Mouse (Mus musculus) neural tube, embryonic 13.5 days (tissue): Measurements from ENCODE around the gene Chd6. TPM values are rescaled to one million over a fixed set of nuclear protein-coding genes. Genes with fewer than 3 reads are reported as not detected.

Experiments
- ATAC-seq: fragments of 200-750 bp; cut with Nextera tagmentation; 2 replicates; pipeline ENCODE4 v1.8.0; 2017; ENCODE audit warnings: low read depth, mild to moderate bottlenecking, moderate TSS enrichment, moderate library complexity
- H3K27ac ChIP-seq: fragments of 300-500 bp; sonication (generic); replicated peaks from 2 replicates; pipeline ENCODE4 v1.5.1; 2015; ENCODE audit warnings: moderate library complexity, mild to moderate bottlenecking, inconsistent platforms
- H3K27me3 ChIP-seq: fragments of 300-500 bp; sonication (generic); 2 replicates; pipeline ENCODE4 v1.6.1; 2015; ENCODE audit warnings: mild to moderate bottlenecking, inconsistent platforms
- H3K36me3 ChIP-seq: fragments of 300-500 bp; sonication (generic); 2 replicates; pipeline ENCODE4 v1.6.1; 2015; ENCODE audit warnings: mild to moderate bottlenecking, inconsistent platforms
- H3K4me1 ChIP-seq: fragments of 300-500 bp; sonication (generic); replicated peaks from 2 replicates; pipeline ENCODE4 v1.6.1; 2015; ENCODE audit warnings: inconsistent platforms
- H3K4me2 ChIP-seq: fragments of 300-500 bp; sonication (generic); 2 replicates; pipeline ENCODE4 v1.6.1; 2015; ENCODE audit warnings: inconsistent platforms, mild to moderate bottlenecking, moderate library complexity
- H3K4me3 ChIP-seq: fragments of 300-500 bp; sonication (generic); 2 replicates; pipeline ENCODE4 v1.5.1; 2015; ENCODE audit warnings: mild to moderate bottlenecking, inconsistent platforms
- H3K9ac ChIP-seq: fragments of 300-500 bp; sonication (generic); 2 replicates; pipeline ENCODE4 v1.6.1; 2015; ENCODE audit warnings: moderate library complexity, mild to moderate bottlenecking, inconsistent platforms
- H3K9me3 ChIP-seq: fragments of 300-500 bp; sonication (generic); 2 replicates; pipeline ENCODE4 v1.6.1; 2016; ENCODE audit warnings: inconsistent platforms
- WGBS: fragments of 180-500 bp; shearing (Covaris S2); methylation state at CpG from one replicate; pipeline ENCODE4 v1.1.7; 2015; 5-methylcytosine and 5-hydroxymethylcytosine counted together
- polyA plus RNA-seq: library from polyadenylated mRNA; unstranded; fragments of >200 nt; fragmentation: Nextera tagmentation; extraction: Ambion mirVana; gene quantifications from 2 replicates; pipeline ENCODE4 v1.2.1, GENCODE M21; 2015

The Chd6 gene
- polyA plus RNA-seq, 1 experiment from 2014 or later: 37.6 TPM

- ATAC-seq: no peak
- Histone ChIP-seq H3K4me2 (no peak overlapping the region), H3K4me1 (peaks cover 14% of the 10 kb centered on the region), H3K9me3 (no peaks in the 10 kb centered on the region), H3K36me3 (no peaks in the 10 kb centered on the region), H3K4me3 (no peak overlapping the region), H3K9ac (no peak overlapping the region), H3K27me3 (peaks cover 40% of the 10 kb centered on the region), H3K27ac (no peak overlapping the region)
- WGBS: 78% methylated on average over 13 of the region's 13 CpGs
Measured at GRCm38 (mm10) chr2:160915821-160916610, 192.9 kb downstream of the Chd6 start.

- Histone ChIP-seq H3K9me3 (no peaks in the 10 kb centered on the region), H3K4me1 (peaks cover 14% of the 10 kb centered on the region), H3K4me3 (no peak overlapping the region), H3K27ac (no peak overlapping the region), H3K4me2 (no peak overlapping the region), H3K9ac (no peak overlapping the region), H3K36me3 (no peaks in the 10 kb centered on the region), H3K27me3 (peaks cover 53% of the 10 kb centered on the region)
- 86% methylated on average over 9 of the region's 9 CpGs for WGBS
- ATAC-seq: no peak
Measured at GRCm38 (mm10) chr2:160914656-160915055, 194.2 kb downstream of the Chd6 start.

- Histone ChIP-seq H3K36me3 (no peaks in the 10 kb centered on the region), H3K27me3 (peaks cover 67% of the 10 kb centered on the region), H3K4me2 (peak within 1 kb of the TSS; percentile 80), H3K9me3 (no peaks in the 10 kb centered on the region), H3K27ac (no peak within 1 kb of the TSS), H3K9ac (peak within 1 kb of the TSS; percentile 64), H3K4me3 (peak within 1 kb of the TSS; percentile 47), H3K4me1 (peaks cover 14% of the 10 kb centered on the region)
- WGBS: under 1% methylated on average over 46 of the region's 46 CpGs
- ATAC-seq: peak; percentile 78
Measured at GRCm38 (mm10) chr2:160912231-160912671, 196.6 kb downstream of the Chd6 start, which contains the start of gene Emilin3. Gene Emilin3 (minus strand): TSS chr2:160912328.

GRCm38 (mm10) chr2:160911558-160912201 is 197.2 kb downstream of the Chd6 start:
- Histone ChIP-seq H3K4me1 (peaks cover 14% of the 10 kb centered on the region), H3K27me3 (peaks cover 67% of the 10 kb centered on the region), H3K9ac (peak overlapping the region; percentile 64), H3K36me3 (no peaks in the 10 kb centered on the region), H3K4me2 (peak overlapping the region; percentile 80), H3K4me3 (peak overlapping the region; percentile 47), H3K27ac (no peak overlapping the region), H3K9me3 (no peaks in the 10 kb centered on the region)
- peak; percentile 60 for ATAC-seq
- WGBS: 1% methylated on average over 58 of the region's 64 CpGs

- Histone ChIP-seq H3K27me3 (peaks cover 67% of the 10 kb centered on the region), H3K4me3 (no peak overlapping the region), H3K9ac (no peak overlapping the region), H3K27ac (no peak overlapping the region), H3K36me3 (no peaks in the 10 kb centered on the region), H3K9me3 (no peaks in the 10 kb centered on the region), H3K4me1 (peaks cover 14% of the 10 kb centered on the region), H3K4me2 (no peak overlapping the region)
- WGBS: 88% methylated on average over 5 of the region's 5 CpGs
- ATAC-seq: no peak
Measured at GRCm38 (mm10) chr2:160910633-160911032, 198.2 kb downstream of the Chd6 start.

GRCm38 (mm10) chr2:160908607-160909006 is 200.3 kb downstream of the Chd6 start:
- Histone ChIP-seq H3K36me3 (no peaks in the 10 kb centered on the region), H3K27me3 (peaks cover 53% of the 10 kb centered on the region), H3K9me3 (no peaks in the 10 kb centered on the region), H3K4me1 (peaks cover 14% of the 10 kb centered on the region), H3K4me2 (no peak overlapping the region), H3K9ac (no peak overlapping the region), H3K4me3 (no peak overlapping the region), H3K27ac (no peak overlapping the region)
- no peak for ATAC-seq
- WGBS: 60% methylated on average over 18 of the region's 18 CpGs

GRCm38 (mm10) chr2:160906101-160906500 is 202.8 kb downstream of the Chd6 start:
- Histone ChIP-seq H3K4me3 (no peak overlapping the region), H3K9ac (no peak overlapping the region), H3K27me3 (peaks cover 28% of the 10 kb centered on the region), H3K27ac (no peak overlapping the region), H3K4me2 (no peak overlapping the region), H3K9me3 (no peaks in the 10 kb centered on the region), H3K36me3 (no peaks in the 10 kb centered on the region), H3K4me1 (no peaks in the 10 kb centered on the region)
- WGBS: 73% methylated on average over 5 of the region's 5 CpGs
- no peak for ATAC-seq

- no peak overlapping the region for H3K9ac ChIP-seq
- no peak overlapping the region for H3K4me2 ChIP-seq
- WGBS: 96% methylated on average over 12 of the region's 12 CpGs
- H3K4me3 ChIP-seq: no peak overlapping the region
- H3K36me3 ChIP-seq: no peaks in the 10 kb centered on the region
- peaks cover 20% of the 10 kb centered on the region for H3K27me3 ChIP-seq
- no peaks in the 10 kb centered on the region for H3K9me3 ChIP-seq
- H3K4me1 ChIP-seq: no peaks in the 10 kb centered on the region
- H3K27ac ChIP-seq: no peak overlapping the region
- no peak for ATAC-seq
Measured at GRCm38 (mm10) chr2:160905301-160905700, 203.6 kb downstream of the Chd6 start.

- no peak overlapping the region for H3K4me3 ChIP-seq
- H3K27me3 ChIP-seq: no peaks in the 10 kb centered on the region
- no peaks in the 10 kb centered on the region for H3K36me3 ChIP-seq
- H3K4me2 ChIP-seq: no peak overlapping the region
- H3K9ac ChIP-seq: no peak overlapping the region
- H3K4me1 ChIP-seq: no peaks in the 10 kb centered on the region
- 87% methylated on average over 7 of the region's 7 CpGs for WGBS
- H3K27ac ChIP-seq: no peak overlapping the region
- H3K9me3 ChIP-seq: no peaks in the 10 kb centered on the region
- no peak for ATAC-seq
Measured at GRCm38 (mm10) chr2:160901656-160902412, 207.0 kb downstream of the Chd6 start.

Other genes starting within 250 kb of the Chd6 start
- gene Zhx3, start 236.1 kb downstream of the Chd6 start, polyA plus RNA-seq: 14.9 and 15.8 TPM in 2 replicates
- gene Lpin3, start 228.4 kb downstream of the Chd6 start, polyA plus RNA-seq: 0.29 and 0.41 TPM in 2 replicates
- gene Emilin3, start 196.7 kb downstream of the Chd6 start, polyA plus RNA-seq: 0.87 and 1.8 TPM in 2 replicates